Mouse (Mus musculus) thymus, postnatal 36 days (tissue): Measurements from ENCODE around the gene Tedc2.

Experiments used
- DNase-seq, 2 experiments: peaks; one replicate each; pipeline ENCODE4 v3.0.0; 2022; ENCODE audit warnings: mixed read lengths in 2 of 2

Gene Tedc2

DNA sequence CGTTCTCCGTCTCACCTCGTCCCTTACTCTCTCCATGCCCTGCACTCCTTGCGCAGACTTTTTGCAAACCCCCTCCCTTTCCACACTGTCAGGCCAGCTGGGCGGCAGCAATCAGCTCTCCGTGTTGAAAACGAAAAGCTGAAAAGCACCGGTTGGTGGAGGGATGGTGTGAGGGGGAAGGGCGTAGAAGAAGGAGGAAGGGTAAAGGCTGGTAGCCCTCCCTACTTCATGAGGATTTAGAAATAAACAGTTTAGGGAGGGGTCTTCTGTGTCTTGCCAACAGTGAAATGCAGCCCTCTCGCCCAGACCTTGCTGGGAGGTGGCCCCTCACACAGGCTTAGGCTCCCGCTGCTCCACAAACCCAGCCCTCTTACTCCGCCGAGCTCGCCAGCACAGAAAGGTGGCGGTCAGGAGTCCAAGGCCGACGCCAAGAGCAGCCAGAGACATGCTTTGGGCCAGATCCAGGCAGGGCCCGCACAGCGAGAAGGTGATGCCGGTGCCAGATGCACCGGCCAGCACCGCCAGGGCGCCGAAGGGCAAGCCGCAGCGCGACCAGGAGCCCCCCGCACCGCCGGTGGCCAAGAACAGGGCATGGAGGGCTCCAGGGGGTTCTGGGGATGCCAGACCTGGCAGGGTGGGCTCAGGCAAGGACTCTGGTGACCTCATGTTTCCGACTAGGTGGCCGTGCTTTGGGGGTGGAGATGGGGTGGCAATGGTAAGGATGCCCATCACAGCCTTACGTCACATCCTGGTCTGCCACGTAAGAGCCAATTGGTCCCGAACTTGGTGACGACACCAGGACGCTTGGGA, 8.8 kb downstream of the Tedc2 start:
- DNase-seq: no peak

DNA sequence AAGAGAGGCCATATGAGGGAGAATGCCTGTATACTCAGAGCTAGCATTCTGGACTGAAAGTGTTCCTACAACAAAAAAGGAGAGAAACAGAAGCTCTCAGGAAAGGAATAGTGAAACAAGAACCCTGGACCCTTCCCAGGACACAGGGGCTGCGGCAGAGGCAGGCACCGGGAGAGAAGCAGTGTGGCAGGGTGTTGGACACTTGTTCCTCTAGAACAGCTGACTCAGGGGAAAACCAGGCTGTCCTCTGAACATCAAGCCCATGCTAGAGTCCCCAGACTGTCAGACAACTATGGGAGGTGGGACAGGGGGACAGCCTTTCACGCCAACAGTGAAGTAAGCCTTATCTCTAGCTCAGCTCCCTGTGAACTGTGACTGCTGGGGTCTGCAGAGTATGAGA, 10.1 kb downstream of the Tedc2 start:
- no peak for DNase-seq

DNA sequence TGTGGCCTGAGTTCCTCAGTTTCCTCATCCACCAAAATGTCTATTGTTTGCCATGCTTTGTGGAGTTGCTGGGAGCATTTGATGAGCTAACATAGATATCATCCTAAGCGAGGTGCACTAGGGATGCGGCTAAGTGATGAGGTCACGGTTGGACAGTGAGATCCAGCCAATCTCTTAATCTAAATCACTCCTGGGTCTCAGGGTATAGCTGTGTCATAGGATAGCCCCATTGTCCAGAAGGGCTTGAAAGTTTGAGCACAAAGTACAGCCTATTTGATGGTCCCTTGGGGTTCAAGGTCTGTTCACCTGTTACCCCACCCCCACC, 10.8 kb downstream of the Tedc2 start:
- DNase-seq: no peak

DNA sequence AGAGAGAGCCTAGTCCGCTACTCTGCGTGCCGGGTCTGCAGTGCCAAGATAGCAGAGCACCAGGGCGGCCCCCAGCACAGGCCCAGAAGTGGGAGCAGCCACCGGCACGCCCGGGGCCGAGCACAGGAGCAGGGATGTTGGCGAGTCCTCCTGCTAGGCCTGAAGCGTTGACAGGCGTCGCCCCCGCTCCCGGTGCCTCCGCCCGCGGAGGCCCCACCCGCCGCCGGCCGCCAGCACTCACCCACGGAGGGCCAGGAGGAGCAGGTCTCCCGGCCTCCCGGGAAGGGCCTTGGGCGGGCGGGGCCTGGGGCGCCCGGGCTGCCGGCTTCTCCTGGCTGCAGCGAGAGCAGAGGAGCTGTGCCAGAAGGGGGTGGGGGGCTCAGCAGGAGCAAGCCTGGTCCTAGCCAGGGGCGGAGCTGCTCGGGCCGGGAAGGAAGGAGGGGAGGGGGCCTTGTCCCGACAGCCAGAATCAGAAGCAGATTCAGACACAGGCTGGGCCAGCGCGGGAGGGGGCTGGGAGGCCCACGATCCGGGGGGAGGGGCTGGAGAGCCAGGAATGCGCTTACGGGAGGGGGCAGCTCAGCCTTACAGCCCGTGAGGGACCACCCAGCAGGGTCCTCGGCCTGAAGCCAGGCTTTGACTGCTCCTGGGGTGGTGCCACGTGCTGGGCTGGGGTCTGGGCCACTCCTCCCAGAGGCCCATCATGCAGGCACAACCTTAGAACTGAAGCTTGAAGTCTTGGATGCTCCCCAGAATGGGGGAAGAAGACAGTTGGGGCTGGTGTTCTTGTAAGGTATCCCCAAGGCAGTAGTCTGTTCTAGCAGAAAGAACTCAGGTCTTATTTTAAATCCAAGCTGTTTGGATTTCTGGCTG, 11.4 kb downstream of the Tedc2 start, which contains the start of gene Ntn3:
Gene Ntn3, minus strand, starts transcription at position 489 of the 873 bp plus-strand sequence.
- no peak for DNase-seq

DNA sequence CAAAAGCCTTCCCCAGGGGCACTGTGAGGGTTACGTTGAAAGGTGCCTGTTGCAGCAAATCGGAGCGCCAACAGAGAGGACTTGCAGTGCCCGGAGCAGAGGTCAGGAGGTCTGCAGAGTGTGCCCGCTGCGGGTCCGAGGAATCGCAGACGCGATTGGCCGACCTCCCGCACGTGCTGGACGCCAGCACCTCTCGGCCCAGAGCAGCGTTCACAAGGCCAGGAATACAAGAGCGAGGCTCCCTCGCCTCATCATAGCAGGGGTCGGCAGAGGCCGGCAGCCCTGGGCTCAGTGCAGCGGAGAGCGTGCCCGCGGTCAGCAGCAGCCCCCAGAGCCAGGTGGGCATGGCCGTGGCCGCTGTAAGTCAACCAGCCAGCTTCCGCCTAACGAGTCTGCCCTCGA, 12.0 kb downstream of the Tedc2 start:
- no peak for DNase-seq

DNA sequence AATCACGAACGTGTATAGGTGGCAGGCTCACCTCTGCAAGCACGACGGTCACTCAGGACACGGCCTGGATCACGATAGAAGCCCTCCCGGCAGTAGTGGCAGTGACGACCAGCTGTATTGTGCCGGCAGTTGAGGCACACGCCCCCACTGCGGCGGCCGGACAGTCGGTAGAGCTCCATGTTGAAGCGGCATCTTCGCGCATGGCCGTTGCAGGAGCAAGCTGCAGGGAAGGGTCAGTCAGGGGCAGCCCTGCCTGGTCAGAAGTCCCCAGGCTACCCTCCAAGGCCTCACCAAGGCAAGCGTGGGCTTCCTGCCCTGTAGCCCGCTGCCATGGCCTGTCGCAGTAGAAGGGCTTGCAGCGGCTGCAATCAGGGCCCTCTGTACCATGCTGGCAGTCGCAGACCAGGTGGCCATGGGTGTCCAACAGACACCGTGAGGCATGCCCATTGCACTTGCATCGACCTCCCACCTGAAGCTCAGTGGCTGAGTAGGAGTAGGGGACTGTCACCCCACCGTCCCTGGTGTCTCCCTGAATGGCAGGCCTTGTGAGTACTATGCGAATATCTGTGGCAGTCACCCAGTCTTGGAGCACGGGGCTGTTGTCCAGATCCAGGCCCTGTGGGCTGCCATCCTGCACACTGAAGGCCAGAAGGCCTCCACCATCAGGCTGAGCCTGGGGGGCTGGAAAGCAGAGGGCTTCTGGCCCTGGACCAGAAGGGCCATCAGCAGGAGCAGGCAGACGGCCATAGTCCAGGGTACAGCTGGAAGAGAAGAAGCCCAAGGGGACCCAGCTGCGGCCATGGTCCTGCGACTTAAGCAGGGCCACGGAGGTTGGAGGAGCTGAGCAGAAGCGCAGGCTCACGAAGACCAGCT, 12.6 kb downstream of the Tedc2 start:
- DNase-seq: no peak

DNA sequence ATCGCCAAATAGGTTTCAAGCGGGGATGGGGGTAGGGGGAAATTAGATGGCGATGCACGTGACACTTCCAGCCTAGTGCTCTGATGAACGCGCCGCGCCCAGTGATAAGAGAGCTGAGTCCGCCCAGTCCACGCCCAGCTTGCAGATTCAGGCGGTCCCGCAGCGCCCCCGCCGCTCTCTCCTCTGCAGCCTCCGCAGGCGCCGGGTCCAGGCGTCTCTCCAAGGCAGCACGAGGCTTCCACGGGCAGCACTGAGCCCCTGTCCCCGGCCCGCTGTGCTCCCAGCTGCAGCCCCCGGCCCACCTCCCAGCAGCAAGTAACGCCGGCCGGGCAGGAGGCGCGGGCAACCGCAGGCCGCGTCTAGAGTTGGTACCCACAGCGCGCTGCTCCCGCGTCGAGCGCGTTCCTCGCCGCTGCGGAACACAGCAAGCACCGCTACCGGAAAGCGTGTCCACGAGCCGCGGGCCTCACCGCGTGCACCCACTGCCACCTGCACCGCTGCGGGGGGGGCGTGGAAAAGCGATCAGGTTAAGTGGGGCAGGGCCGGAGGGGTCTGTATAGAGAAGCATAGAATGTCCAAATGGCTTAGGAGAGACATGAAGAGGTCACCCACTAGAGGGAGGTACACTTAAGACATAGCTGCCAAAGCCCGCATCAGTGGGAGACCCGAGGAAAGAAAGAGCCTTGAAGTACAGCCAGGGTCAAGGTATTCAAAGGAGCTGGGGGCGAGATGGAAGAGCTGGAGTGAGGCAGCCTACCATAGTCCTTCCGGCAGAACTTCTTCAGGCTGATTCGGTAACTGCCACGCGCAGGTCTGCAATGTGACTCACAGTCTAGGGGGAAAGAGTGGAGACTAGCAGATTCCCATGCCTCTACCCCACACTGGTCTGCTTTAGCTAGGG, 13.9 kb downstream of the Tedc2 start:
- DNase-seq: peak in 1 of 2 experiments; percentile 42

DNA sequence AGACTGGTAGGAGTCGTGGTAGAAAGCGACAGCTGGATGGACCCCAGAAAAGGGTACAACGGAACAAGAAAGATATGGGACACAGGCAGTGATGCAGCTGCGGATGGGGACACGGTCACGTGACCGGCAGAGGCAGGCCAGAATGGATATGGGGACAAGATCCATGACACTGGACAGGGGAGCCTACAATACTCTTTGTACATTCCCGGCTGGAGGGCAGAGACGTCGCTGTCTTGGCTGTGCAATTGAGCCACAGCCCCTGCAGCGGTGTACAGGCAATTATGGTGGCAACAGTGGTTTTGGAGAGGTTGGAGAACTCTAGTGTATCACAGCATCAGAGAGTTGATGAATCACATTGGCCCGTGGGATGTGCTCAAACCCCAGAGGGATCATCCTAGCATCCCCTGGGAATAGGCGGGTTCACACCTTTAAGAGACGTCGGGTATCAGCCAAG, 14.7 kb downstream of the Tedc2 start:
- DNase-seq: peak in 1 of 2 experiments; percentile 41

DNA sequence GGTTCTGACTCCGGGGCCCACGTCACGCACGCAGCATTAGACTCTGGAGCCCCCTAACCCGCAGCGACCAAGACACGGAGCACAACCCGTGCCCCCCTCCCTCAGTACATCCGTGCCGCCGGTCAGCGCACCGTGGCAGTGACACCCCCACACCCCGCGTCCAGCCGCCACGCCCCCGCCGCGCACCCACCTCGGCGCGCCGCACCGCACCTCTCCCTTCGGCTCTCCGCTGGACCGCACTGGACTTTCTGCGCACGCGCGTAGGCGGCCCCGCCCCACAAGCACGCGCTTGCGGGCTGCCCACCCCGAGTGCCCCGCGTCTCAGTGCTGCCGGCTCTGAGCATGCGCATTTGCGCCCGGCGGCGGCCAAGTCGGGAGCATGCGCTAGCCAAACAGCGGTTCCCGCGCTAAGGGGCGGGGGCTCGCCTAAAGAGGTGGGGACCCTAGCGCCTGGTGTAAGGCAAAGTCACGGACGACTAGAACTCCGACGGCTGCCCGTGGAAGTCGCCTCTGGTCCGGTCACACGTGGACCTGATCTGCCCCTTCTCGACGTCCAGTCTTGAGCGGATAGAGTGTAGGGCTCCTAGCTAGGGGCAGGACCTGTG, 15.3 kb downstream of the Tedc2 start, which contains the start of gene Tbc1d24:
Gene Tbc1d24, minus strand, starts transcription at position 279 of the 605 bp plus-strand sequence.
- DNase-seq: peak; percentile 82 to 89

DNA sequence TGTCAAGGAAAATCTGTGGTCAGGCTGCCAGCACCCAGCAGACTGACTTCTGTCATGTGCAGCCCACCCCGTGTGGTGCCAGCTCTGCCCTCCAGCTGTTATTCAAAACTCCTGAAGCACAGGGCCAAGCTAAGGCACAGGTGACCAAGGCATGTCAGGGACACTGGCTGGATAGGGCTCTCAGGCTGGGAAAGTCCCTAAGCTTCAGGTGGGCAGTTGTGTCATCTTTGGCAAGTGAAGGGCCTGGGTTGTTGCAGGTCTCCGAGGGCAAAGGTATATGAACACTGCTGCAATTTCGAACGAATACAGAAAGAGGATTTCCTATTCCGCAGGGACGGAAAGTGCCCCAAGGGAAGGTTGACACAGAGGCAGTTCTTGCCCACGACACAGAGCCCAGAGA, 15.8 kb downstream of the Tedc2 start:
- no peak for DNase-seq

DNA sequence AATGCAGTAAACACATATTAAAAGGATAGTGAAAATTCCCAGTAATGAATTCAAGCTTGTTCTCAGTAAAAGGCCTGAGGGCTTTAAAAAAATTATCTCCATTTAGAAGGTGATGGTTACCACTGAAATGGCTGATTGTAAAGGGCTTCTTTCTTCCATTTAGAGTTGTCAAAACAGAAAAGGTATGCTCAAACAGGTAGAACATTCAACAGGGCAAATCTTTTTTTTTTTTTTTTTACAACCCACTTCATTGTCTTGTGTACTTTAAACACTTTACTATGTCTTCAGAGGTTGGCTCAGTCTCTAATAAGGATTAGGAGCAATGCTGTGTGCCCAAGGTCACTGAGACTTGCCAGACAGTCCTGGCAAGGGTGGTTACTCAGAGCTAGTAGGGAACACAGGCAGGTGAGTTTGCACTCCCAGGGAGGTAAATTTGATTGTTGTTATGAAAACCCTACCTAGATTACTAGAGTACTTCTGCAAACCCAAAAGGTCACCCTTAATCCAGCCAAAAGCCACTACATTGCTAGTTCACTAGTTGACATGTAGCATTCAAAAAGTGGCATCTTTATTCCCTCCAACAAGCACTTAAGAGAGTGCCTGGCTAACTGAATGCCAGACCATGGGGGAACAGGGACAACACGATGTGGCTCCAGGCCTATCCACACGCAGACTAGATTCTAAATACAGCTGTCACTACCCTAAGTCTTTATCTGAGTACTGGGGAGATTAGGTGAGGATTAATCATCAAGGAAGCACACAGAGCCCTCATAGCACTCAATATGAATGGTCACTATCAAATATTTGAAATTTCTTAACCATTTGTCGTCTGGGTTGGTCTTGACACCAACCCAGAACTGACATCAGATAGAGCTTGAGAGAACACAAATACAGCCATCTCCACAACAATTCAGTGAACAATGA, 16.8 kb downstream of the Tedc2 start:
- DNase-seq: no peak

DNA sequence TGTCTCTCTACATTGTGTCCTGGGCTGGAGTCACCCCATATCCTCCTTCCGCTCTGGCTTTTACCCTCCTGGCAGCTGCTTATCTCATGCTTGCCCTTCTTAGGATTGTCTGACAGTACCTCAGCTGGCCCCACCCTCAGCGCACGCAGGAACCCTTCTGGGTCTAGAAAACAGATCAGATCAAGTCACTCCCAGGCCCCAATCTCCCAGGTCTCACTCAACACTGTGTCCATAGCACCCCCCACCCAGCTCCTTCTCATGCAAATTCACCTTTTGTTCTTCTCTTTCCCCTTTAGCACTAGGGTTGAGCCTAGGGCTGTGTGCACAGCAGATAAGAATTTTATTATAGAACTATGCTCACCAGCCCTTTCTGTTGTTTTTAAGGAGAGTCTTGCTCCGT, 17.6 kb downstream of the Tedc2 start:
- DNase-seq: no peak

DNA sequence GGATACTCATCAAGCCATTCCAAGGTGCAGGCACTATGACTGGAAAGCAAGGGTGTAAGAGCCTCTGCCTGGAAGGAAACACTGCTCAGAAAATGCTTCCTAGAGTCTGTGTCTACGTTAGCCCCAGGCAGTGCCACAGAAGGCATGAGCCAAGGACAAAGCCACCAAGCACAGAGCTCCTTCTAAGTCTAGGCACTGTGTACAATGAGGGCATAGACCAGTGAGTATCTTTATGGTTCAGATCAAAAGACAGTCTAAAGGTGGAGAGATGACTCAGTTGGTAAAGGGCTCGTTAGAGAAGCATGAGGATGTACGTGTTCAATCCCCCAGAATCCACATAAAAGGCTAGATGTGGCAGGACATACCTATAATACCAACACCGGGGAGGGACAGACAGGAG, 19.6 kb downstream of the Tedc2 start:
- DNase-seq: no peak

DNA sequence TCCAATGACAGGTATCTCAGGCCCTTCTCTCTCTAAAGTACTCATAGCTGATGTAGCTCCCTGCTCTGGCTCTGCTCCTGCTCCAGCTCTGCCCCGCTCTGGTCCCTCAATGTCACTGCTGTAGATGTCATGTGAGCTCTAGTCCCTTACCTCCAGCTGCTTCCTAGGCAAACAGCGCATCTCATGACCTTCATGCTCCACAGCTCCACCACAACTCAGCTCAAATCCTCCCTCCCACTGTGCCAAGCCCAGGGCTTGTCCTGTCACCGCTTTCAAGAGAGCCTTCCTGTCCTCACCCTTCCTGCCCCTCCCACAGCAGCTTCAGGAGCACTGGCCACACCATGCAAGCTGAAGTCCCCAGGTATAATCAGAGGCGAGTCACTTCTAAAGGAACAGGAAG, 20.9 kb downstream of the Tedc2 start:
- no peak for DNase-seq

DNA sequence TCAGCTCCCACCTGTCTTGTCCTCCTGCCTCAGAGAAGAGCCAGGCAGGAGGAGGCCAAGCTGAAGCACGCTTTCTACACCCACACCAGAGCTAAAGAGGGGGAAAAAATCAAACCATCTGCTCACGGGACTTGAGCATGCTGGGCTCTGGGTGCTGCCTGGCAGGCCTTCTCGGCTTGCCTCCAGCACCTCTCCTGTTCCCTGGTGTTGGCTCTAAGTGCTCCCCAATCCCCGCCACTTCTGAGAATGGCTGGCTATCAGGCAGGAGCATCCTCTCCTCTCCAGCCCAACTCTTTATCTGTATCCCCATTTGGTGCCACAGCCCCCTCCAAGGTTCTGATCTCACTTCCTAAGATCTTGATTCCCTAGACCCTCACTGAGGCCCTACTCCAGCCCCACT, 21.4 kb downstream of the Tedc2 start:
- no peak for DNase-seq

DNA sequence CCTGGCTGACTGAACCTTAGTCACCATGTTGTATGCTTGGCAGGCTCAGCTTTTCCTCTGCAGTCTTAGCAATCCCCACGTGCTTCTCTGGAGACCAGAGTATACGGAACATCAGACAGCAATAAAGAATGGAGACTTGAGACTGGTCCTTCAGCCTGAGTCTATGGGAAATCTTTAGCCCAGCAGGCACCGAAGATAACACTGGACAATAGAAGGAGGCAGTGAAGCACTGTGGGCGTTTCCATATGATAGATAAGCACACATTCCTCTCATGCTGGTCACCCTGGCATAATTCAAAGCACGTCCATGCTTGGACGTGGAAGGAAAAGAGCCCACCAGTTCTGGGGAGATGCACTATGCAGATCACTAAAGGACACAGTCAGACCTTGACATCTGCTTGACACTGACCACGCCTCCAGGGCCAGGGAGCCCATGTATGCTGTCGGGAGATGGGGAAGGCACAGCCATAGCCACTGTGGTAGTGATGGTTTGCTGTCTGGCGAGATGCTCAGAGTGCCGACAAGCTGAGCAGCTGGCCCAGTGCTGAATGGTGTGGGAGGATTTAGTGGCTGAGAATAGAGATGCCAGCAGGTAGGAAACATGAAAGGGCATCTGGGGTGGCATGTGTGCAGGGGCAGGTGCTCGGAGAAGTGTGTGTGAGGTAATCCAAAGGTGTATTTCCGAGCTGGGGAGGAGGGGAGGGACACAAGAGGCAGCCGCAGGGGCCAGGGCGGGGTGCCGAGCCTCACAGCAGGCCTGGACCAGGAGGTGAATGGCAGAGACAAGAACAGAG, 23.4 kb downstream of the Tedc2 start:
- DNase-seq: no peak

DNA sequence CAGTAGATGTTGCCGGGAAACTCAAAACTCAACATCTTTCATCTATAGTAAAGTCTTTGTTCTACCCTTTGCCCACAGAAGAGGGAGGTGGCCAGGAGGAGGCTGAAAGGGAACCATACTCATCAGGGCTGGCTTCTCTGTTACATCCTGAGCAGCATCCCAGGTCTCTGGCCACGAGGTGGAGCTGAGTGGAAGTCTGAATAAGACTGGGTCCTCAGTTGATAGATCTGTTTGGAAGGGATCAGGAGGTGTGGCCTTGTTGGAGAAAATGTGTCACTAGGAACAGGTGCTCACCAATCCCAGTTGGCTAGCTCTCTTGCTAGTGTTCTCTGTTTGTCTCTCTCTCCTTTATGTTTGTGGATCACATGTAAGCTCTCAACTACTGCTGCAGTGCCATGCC, 25.3 kb downstream of the Tedc2 start:
- no peak for DNase-seq

DNA sequence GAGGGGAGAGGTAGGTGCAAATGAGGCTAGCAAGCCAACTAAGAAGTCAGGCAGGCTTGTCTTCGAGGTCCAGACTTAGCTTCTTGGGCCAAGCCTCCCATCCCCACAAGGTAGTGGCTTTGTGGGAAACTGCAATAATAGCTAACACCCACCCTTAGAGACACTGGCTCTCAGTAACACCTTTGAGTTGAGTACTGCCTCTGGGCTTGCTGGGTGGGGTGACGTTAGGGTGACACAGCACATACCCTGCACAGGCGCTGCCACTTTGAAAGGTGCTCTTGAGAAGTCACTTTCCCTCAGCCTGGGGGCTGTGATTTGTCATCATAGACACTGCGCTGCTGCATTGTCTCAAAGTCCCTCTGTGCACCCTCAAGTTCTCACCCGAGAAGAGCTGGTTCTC, 26.9 kb downstream of the Tedc2 start:
- no peak for DNase-seq

DNA sequence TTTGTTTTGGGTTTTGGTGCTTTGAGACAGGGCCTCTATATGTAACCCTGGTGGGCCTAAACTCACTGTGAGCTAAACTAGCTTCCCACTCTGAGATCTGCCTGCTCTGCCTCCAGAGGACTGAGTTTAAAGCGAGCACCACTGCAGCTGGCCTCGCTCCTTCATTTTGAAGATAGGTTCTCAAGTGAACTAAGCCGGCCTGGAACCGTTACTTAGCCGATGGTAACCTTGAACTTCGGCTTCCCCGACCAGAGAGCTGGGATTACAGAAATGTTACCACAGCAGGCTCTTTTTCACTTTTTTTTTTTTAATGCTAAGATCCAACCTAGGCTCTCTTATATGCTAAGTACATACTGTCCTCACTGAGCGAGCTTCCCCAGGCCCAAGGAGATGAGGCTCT, 27.4 kb downstream of the Tedc2 start:
- no peak for DNase-seq
